Mouse (Mus musculus) neural tube, embryonic 11.5 days (tissue): ENCODE measurements around the gene Ifna9. TPM values are rescaled to one million over a fixed set of nuclear protein-coding genes. Genes with fewer than 3 reads are reported as not detected.
"Not testable (repeated sequence)": the region's sequence is repeated elsewhere in the genome, so short reads cannot be mapped to it uniquely, and the experiment has no call there.

Source experiments
- ATAC-seq: fragments of 200-750 bp; cut with Nextera tagmentation; 2 replicates; pipeline ENCODE4 v1.8.0; 2017; ENCODE audit warnings: moderate number of reproducible peaks, mild to moderate bottlenecking, moderate TSS enrichment, moderate library complexity; ENCODE audit not compliant: insufficient read depth, low FRiP score, low TSS enrichment
- DNase-seq: peaks from one replicate; pipeline ENCODE4 v3.0.0-alpha.2; 2015; ENCODE audit warnings: low spot score
- H3K27ac ChIP-seq: fragments of 300-500 bp; sonication (generic); 2 replicates; pipeline ENCODE4 v1.5.1; 2014; ENCODE audit warnings: low read depth, mild to moderate bottlenecking, low read length
- H3K27me3 ChIP-seq: fragments of 300-500 bp; sonication (generic); 2 replicates; pipeline ENCODE4 v1.6.1; 2014; ENCODE audit warnings: mild to moderate bottlenecking, low read length, mixed read lengths; ENCODE audit not compliant: control insufficient read depth, insufficient read depth
- H3K36me3 ChIP-seq: fragments of 300-500 bp; sonication (generic); 2 replicates; pipeline ENCODE4 v1.6.1; 2014; ENCODE audit warnings: mild to moderate bottlenecking, low read length, moderate library complexity, mixed read lengths; ENCODE audit not compliant: control insufficient read depth, insufficient read depth
- H3K4me1 ChIP-seq: fragments of 300-500 bp; sonication (generic); 2 replicates; pipeline ENCODE4 v1.6.1; 2014; ENCODE audit warnings: low read length, mixed read lengths; ENCODE audit not compliant: control insufficient read depth, insufficient read depth
- H3K4me2 ChIP-seq: fragments of 300-500 bp; sonication (generic); 2 replicates; pipeline ENCODE4 v1.6.1; 2014; ENCODE audit warnings: low read depth, mild to moderate bottlenecking, moderate library complexity
- H3K4me3 ChIP-seq: fragments of 300-500 bp; sonication (generic); 2 replicates; pipeline ENCODE4 v1.5.1; 2014; ENCODE audit warnings: low read depth, low read length
- H3K9ac ChIP-seq: fragments of 300-500 bp; sonication (generic); 2 replicates; pipeline ENCODE4 v1.6.1; 2014; ENCODE audit warnings: mild to moderate bottlenecking, low read length
- H3K9me3 ChIP-seq: fragments of 300-500 bp; sonication (generic); 2 replicates; pipeline ENCODE4 v1.6.1; 2016; ENCODE audit warnings: low read length; ENCODE audit not compliant: control insufficient read depth
- WGBS: fragments of 180-500 bp; shearing (Covaris S2); extraction: QIAGEN DNeasy Blood & Tissue Kit; methylation state at CpG from one replicate; pipeline ENCODE4 v1.1.7; 2014; 5-methylcytosine and 5-hydroxymethylcytosine counted together
- polyA plus RNA-seq: library from polyadenylated mRNA; unstranded; fragments of >200 nt; fragmentation: Nextera tagmentation; extraction: Ambion mirVana; gene quantifications from 2 replicates; pipeline ENCODE4 v1.2.1, GENCODE M21; 2014

The Ifna9 gene
- polyA plus RNA-seq = not detected in 2 replicates

DNA sequence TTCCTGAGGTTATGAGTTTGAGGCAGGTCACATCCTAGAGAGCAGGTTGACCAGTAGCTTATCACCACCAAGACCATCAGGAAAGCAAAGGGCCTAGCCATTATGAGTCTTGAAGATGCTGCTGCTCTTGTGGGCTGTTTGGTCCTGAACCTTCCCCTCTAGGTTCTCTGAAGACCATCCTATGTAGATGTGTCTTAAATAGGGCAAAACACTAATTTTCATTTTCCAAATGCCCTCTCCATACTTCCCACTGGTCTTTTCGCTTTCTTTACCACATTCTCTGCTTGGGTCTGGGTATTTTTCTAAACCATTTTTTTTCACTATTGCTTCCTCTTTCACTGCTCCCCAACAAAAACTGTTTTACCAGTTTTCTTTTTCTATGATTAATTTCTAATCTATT is at the start of gene Ifna9:
Gene Ifna9, minus strand, starts transcription at position 101 of the 400 bp plus-strand sequence.
- 82% methylated on average over 1 of the region's 1 CpGs for WGBS
- no peak within 1 kb of the TSS for H3K27ac ChIP-seq
- no peaks in the 10 kb centered on the region for H3K27me3 ChIP-seq
- no peaks in the 10 kb centered on the region for H3K36me3 ChIP-seq
- H3K9ac ChIP-seq = no peak within 1 kb of the TSS
- no peaks in the 10 kb centered on the region for H3K4me1 ChIP-seq
- DNase-seq (no peak), ATAC-seq (no peak)
- H3K4me2 ChIP-seq = no peak within 1 kb of the TSS
- no peak within 1 kb of the TSS for H3K4me3 ChIP-seq
- no peaks in the 10 kb centered on the region for H3K9me3 ChIP-seq

DNA sequence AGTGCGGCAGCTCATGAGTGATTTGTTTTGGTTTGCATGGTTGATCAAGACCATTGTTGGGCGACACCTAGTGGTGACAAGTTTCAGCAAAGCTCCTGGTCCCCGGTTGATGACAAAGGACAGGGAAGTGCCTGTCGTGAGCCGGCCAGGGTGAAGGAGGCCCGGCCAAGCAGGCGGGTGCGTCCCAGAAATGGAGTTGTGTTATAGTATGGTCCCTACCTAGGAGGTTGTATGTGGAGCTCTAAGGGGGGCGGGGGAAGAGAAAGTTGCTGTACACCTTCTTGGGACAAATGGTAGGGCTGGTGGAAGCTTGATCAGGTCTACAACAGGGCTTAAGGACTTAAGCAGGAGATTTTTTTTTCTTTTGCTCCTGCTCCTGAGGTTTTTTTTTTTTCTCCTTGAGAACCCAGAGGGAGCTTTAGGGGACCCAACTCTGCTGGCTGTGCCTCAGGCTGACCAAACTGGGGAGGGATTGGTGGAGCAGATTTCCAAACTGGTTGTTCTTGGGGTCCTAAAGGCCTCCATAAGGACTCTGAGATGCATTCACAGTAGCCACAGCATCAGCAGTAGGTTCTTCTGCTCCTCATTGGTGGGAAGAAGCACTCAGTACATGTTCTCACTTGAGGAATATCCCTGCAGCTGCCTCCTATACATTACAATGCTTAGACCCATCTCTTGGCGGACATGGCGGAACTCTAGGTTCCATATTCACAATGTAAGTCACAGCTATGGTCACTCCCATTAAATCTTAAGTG is 49.1 kb upstream of the Ifna9 start:
- DNase-seq (peak; percentile 87), ATAC-seq (peak; percentile 95)
- no peaks in the 10 kb centered on the region for H3K27me3 ChIP-seq
- H3K36me3 ChIP-seq = no peaks in the 10 kb centered on the region
- no peaks in the 10 kb centered on the region for H3K4me1 ChIP-seq
- WGBS = 22% methylated on average over 11 of the region's 11 CpGs
- H3K4me3 ChIP-seq = no peak overlapping the region
- no peak overlapping the region for H3K27ac ChIP-seq
- H3K4me2 ChIP-seq = no peak overlapping the region
- no peaks in the 10 kb centered on the region for H3K9me3 ChIP-seq
- no peak overlapping the region for H3K9ac ChIP-seq

DNA sequence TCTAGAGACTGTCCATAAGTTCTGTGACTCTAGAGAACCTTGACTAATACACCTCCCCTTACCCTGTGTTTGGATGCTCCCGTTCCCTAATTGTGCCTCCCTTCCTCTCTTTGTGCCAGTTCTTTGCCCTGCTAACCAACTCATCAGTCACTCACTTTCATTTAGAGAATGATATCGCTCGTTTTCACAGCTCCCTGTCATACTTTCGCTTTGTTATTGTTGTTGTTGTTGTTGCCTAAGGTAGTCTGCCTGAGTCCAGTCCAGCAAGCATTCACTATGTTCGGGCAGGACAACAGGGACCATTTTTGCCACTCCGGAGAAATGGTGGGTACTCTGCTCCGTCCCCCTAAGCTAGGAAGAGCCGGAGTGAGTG is 48.5 kb upstream of the Ifna9 start:
- Histone ChIP-seq H3K9me3 (no peaks in the 10 kb centered on the region), H3K27me3 (no peaks in the 10 kb centered on the region), H3K9ac (no peak overlapping the region), H3K4me1 (no peaks in the 10 kb centered on the region), H3K36me3 (no peaks in the 10 kb centered on the region), H3K4me3 (no peak overlapping the region), H3K4me2 (no peak overlapping the region), H3K27ac (no peak overlapping the region)
- DNase-seq = no peak
- ATAC-seq = no peak
- 69% methylated on average over 8 of the region's 8 CpGs for WGBS

DNA sequence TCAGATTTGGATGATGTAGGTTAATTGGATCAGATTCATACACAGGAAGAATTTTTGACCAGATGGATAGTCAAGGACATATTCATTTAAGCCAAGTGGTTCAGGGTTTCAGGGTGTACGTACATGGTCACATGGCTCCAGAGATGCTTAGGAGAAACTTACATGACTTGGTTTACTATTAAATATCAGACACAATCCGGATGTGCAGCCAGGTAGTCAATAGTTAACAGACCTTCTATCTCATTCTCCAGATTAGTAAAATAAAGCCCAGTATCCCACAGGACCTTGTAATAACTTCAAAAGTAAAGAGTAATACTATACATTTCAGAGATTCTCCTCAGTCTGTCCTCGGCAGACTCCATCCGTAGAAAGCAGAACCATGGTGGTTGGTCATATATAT is 42.1 kb upstream of the Ifna9 start, which contains the start of gene C87499:
Gene C87499, minus strand, starts transcription at position 101 of the 400 bp plus-strand sequence.
- H3K27ac ChIP-seq = no peak within 1 kb of the TSS
- 90% methylated on average over 4 of the region's 4 CpGs for WGBS
- no peaks in the 10 kb centered on the region for H3K9me3 ChIP-seq
- no peaks in the 10 kb centered on the region for H3K4me1 ChIP-seq
- no peak for ATAC-seq
- H3K27me3 ChIP-seq = no peaks in the 10 kb centered on the region
- no peak within 1 kb of the TSS for H3K4me2 ChIP-seq
- no peak within 1 kb of the TSS for H3K4me3 ChIP-seq
- no peak within 1 kb of the TSS for H3K9ac ChIP-seq
- DNase-seq = no peak
- H3K36me3 ChIP-seq = no peaks in the 10 kb centered on the region

DNA sequence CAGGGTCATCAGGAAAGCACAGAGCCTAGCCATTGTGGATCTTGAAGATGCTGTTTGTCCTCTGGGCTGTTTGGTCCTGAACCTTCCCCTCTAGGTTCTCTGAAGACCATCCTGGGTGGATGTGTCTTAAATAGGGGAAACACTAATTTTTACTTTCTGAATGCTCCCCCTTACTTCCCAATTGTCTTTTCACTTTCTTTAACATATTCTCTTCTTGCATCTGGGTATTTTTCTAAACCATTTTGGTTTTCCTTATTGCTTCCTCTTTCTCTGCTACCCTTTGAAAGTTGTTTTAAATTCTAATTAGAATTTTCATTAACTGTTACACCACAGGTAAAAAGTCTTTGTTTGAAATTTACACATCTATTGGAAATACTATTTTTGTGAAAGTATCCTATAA is 11.1 kb upstream of the Ifna9 start, which contains the start of gene Ifna12:
Gene Ifna12, minus strand, starts transcription at position 101 of the 400 bp plus-strand sequence.
- H3K4me2 ChIP-seq = no peak within 1 kb of the TSS
- no peak within 1 kb of the TSS for H3K9ac ChIP-seq
- H3K4me3 ChIP-seq = no peak within 1 kb of the TSS
- no peaks in the 10 kb centered on the region for H3K36me3 ChIP-seq
- no peak within 1 kb of the TSS for H3K27ac ChIP-seq
- H3K9me3 ChIP-seq = no peaks in the 10 kb centered on the region
- no peaks in the 10 kb centered on the region for H3K4me1 ChIP-seq
- DNase-seq (no peak), ATAC-seq (no peak)
- H3K27me3 ChIP-seq = no peaks in the 10 kb centered on the region

DNA sequence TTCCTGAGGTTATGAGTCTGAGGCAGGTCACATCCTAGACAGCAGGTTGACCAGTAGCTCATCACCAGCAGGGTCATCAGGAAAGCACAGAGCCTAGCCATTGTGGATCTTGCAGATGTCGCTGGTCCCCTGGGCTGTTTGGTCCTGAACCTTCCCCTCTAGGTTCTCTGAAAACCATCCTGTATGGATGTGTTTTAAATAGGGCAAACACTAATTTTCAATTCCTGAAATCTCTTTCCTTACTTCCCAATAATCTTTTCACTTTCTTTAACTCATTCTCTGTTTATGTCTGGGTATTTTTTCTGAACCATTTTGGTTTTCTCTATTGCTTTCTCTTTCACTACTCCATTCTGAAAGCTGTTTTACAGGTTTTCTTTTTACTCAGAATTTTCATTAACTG is 20.5 kb downstream of the Ifna9 start, which contains the start of gene Ifna14:
Gene Ifna14, minus strand, starts transcription at position 101 of the 400 bp plus-strand sequence.
- Histone ChIP-seq H3K9ac (no peak within 1 kb of the TSS), H3K4me3 (no peak within 1 kb of the TSS), H3K27me3 (no peaks in the 10 kb centered on the region), H3K4me1 (no peaks in the 10 kb centered on the region), H3K36me3 (no peaks in the 10 kb centered on the region), H3K4me2 (no peak within 1 kb of the TSS), H3K9me3 (no peaks in the 10 kb centered on the region), H3K27ac (no peak within 1 kb of the TSS)
- 56% methylated on average over 1 of the region's 1 CpGs for WGBS
- no peak for ATAC-seq
- DNase-seq = no peak

DNA sequence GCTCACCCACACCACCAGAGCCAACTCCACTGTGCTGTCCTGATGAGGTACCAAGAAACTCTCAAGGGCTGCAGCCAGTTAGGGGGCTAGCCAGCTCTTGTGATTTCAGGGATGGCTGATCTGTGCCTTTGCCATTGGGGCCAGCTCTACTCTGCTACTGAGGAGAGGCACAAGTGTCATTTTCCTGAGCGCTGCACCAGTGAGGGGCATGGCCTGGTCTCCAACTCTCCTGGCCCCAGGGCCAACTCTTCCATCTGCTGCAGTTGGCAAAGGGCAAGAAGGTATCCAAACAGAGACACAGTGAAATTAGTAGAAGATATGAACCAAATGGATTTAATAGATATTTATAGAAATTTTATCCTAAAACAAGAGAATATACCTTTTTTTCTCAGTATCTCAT is 30.4 kb downstream of the Ifna9 start:
- no peak overlapping the region for H3K9ac ChIP-seq
- H3K4me1 ChIP-seq = no peaks in the 10 kb centered on the region
- no peaks in the 10 kb centered on the region for H3K27me3 ChIP-seq
- 100% methylated on average over 1 of the region's 1 CpGs for WGBS
- DNase-seq (no peak), ATAC-seq (no peak)
- H3K4me3 ChIP-seq = no peak overlapping the region
- no peak overlapping the region for H3K27ac ChIP-seq
- H3K36me3 ChIP-seq = no peaks in the 10 kb centered on the region
- H3K9me3 ChIP-seq = no peaks in the 10 kb centered on the region
- H3K4me2 ChIP-seq = no peak overlapping the region

DNA sequence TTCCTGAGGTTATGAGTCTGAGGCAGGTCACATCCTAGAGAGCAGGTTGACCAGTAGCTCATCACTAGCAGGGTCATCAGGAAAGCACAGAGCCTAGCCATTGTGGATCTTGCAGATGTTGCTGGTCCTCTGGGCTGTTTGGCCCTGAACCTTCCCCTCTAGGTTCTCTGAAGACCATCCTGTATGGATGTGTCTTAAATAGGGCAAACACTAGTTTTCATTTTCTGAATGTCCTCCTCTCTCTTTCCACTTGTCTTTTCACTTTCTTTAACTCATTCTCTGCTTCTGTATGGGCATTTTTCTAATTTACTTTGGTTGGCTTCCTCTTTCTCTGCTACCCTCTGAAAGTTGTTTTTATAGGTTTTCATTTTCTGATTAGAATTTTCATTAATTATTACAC is 34.0 kb downstream of the Ifna9 start, which contains the start of gene Ifna15:
Gene Ifna15, minus strand, starts transcription at position 101 of the 400 bp plus-strand sequence.
- ATAC-seq, H3K27me3 ChIP-seq, H3K27ac ChIP-seq, H3K4me3 ChIP-seq, DNase-seq, H3K36me3 ChIP-seq, H3K4me1 ChIP-seq, H3K9ac ChIP-seq, H3K4me2 ChIP-seq, H3K9me3 ChIP-seq: not testable (repeated sequence)
